Comparison of ENCODE assay signal across 24 mouse cellular contexts in genomic region chr4:146915196-146915595, GRCm38 (mm10). TPM values are rescaled to one million over a fixed set of nuclear protein-coding genes. Genes with fewer than 3 reads are reported as not detected.
"Had no signal": no experiment of that assay in that cellular context is flagged by ENCODE, and none has a peak within 500 bp of the region (broad histone marks: within the 10 kb centered on the region; RNA-seq: fewer than 3 reads in every experiment).

No protein-coding gene starts in this region.

- H3K9ac ChIP-seq: liver, embryonic 14.5 days; lung, embryonic 14.5 days; midbrain, embryonic 13.5 days; neural tube, embryonic 12.5 days had no signal

- H3K4me2 ChIP-seq: lung, embryonic 14.5 days; midbrain, embryonic 11.5 days; midbrain, embryonic 13.5 days; neural tube, embryonic 12.5 days had no signal

- H3K27ac ChIP-seq: liver, embryonic 14.5 days; macrophage; midbrain, embryonic 13.5 days; neural tube, embryonic 12.5 days had no signal

- H3K4me1 ChIP-seq: megakaryocyte, embryonic 14.5 days; midbrain, embryonic 13.5 days; neural tube, embryonic 12.5 days had no signal

- DNase-seq: lung, adult 18-20 months; lung, embryonic 14.5 days; lung, postnatal 10 days; lung, postnatal 36 days; right cerebral cortex, postnatal 14 days; thymus, adult 18-20 months; thymus, postnatal 14 days; thymus, postnatal 36 days had no signal

- ATAC-seq: midbrain, embryonic 13.5 days had no signal

- H3K36me3 ChIP-seq: midbrain, embryonic 13.5 days; neural tube, embryonic 12.5 days had no signal

- H3K27me3 ChIP-seq: megakaryocyte, embryonic 14.5 days; midbrain, embryonic 13.5 days; neural tube, embryonic 12.5 days had no signal

- H3K4me3 ChIP-seq: megakaryocyte, embryonic 14.5 days; midbrain, embryonic 13.5 days; neural tube, embryonic 12.5 days had no signal

RNA-seq across cellular contexts. Expression of gene Gm21411, which starts 5.8 kb away (rescaled TPM):
- total RNA-seq: megakaryocyte progenitor cell, adult 5-6 weeks; midbrain, postnatal 0 days; monocyte, adult 5-6 weeks; neutrophil, adult 5-6 weeks had no signal
- polyA plus RNA-seq: liver, embryonic 14.5 days; liver, embryonic 16.5 days; lung, embryonic 14.5 days; lung, embryonic 16.5 days; macrophage; midbrain, embryonic 11.5 days; midbrain, embryonic 13.5 days; midbrain, postnatal 0 days; neural tube, embryonic 12.5 days; neural tube, embryonic 14.5 days; stomach, embryonic 14.5 days; thymus, postnatal 0 days had no signal

RNA-seq across cellular contexts. Expression of gene Zfp989, which starts 56.6 kb away (rescaled TPM):
- total RNA-seq: megakaryocyte progenitor cell, adult 5-6 weeks; midbrain, postnatal 0 days; monocyte, adult 5-6 weeks; neutrophil, adult 5-6 weeks had no signal
- polyA plus RNA-seq: liver, embryonic 16.5 days; lung, embryonic 14.5 days; lung, embryonic 16.5 days; midbrain, embryonic 11.5 days; midbrain, embryonic 13.5 days; midbrain, postnatal 0 days; spleen, adult 2 months had no signal
